Mouse (Mus musculus) olfactory bulb, adult 2 months (tissue): ENCODE measurements around the gene Ralgapa2.

Source experiments
- CTCF ChIP-seq: fragments of 200-500 bp; IDR thresholded peaks from 2 replicates; pipeline ENCODE4 v1.5.1; 2012; ENCODE audit warnings: low read depth, mild to moderate bottlenecking, low read length, moderate library complexity; ENCODE audit not compliant: insufficient read depth
- POLR2A ChIP-seq: fragments of 200-500 bp; IDR thresholded peaks from 2 replicates; pipeline ENCODE4 v1.6.1; 2012; ENCODE audit warnings: mild to moderate bottlenecking, low read depth, low read length, moderate library complexity; ENCODE audit not compliant: insufficient read depth

- TF ChIP-seq CTCF (no peak), POLR2A (no peak)
These were observed 70.4 kb downstream of the Ralgapa2 start for GRCm38 (mm10) chr2:146441711-146442110.
